Mouse (Mus musculus) ovary, postnatal 14 days (tissue): ENCODE measurements around the gene Fh1.

Experiments
- DNase-seq: peaks from one replicate; pipeline ENCODE4 v3.0.0; 2022; ENCODE audit warnings: low spot score

Gene Fh1

GRCm38 (mm10) chr1:175619814-175620431 is 5.5 kb downstream of the Fh1 start, which contains the start of gene Kmo:
TSS of gene Kmo (plus strand) at chr1:175620381.
- DNase-seq, result no peak

GRCm38 (mm10) chr1:175614992-175615391 is 10.4 kb downstream of the Fh1 start:
- no peak for DNase-seq

GRCm38 (mm10) chr1:175608708-175609107 is 16.7 kb downstream of the Fh1 start:
- DNase-seq, result no peak

DNA sequence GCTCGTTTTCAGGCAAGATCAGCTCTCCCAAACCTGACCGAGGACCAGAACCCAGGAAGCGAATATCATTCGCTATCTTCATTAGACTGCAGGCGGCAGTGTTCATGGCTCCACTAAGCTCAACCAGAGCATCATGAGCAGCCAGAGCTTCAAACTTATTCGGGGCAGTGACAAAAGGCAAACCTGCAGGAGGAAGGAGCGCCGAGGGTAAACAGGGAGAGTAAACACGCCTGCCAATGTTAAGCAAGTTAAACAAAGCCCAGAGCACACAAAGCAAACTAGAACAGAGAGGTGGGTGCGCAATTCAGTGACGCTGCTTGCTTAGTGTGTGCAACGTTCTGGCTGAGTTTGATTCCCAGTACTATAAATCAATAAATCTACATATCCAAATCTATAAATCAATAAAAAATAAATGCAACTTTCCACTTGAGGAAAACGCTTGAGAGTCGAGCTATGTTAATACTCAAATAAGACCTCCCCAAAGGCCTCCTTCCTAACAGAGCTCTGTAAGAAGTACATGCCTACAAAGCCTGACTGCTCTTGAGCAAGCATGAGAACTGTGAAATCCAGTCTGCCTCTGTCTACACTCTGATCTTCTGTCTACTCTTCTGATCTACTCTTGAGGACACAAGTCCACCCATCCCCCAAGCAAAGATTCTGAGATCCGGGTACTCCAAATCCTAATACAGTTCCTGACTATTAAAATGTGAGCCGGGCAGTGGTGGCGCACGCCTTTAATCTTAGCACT is 17.4 kb downstream of the Fh1 start:
- no peak for DNase-seq

DNA sequence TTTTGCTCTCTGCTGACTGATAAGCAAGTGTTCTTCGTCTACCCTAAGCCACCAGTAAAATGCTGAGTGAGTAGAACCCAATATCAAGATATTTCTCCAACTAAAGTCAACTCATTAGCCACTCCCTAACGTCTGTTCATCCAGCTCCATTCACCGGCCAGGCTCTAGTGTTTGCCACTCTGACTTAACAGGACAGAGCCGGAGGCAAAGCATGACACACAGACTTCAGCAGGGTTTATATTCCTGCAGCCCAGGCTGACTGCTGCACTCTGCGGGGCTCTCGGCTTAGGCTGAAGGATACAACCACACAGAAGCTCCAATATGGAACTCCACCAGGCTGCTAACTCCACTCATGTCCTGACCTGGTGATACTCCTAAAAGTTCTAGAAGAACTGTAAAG is 18.1 kb downstream of the Fh1 start:
- no peak for DNase-seq

GRCm38 (mm10) chr1:175603390-175603789 is 22.0 kb downstream of the Fh1 start:
- no peak for DNase-seq

DNA sequence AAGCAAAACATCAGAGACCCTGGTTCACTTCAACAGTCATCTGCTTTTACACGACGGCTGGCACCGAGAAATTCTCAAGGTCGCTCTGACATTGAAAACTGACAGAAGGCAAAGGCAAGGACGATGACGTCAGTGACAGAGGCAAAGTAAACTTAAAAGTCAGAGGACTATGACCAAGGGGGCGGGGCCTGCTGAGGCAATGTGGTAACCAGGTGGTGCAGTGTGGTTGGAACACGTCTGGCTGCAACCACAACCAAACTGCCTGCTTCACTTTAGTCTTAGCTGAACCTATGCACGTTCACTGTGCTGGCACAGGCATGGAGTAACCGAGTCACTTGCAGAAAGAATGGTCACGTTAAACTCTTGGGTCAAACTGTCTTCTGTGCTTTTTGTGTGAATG is 23.2 kb downstream of the Fh1 start:
- no peak for DNase-seq

DNA sequence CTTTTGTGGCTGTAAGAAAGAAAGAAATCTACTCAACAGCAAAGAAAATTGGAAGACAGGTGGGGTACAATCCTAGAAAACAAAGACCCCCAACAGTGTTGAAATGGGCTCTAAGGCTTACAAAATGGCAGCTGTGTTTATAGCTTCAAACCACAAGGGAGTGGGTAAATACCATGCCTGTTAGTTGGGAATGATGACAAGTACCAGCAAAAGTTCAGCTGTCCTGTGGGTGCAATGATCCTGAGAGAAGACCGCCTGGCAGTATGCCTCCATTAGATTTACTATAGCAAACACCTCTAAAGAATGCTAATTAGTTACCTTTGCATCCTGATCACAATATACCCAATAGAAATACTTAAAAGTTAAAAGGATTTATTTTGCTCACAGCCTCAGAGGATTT is 32.6 kb downstream of the Fh1 start:
- no peak for DNase-seq

GRCm38 (mm10) chr1:175586656-175587055 is 38.8 kb downstream of the Fh1 start:
- no peak for DNase-seq

- DNase-seq, result no peak
Measured at GRCm38 (mm10) chr1:175585267-175585666, 40.2 kb downstream of the Fh1 start.

DNA sequence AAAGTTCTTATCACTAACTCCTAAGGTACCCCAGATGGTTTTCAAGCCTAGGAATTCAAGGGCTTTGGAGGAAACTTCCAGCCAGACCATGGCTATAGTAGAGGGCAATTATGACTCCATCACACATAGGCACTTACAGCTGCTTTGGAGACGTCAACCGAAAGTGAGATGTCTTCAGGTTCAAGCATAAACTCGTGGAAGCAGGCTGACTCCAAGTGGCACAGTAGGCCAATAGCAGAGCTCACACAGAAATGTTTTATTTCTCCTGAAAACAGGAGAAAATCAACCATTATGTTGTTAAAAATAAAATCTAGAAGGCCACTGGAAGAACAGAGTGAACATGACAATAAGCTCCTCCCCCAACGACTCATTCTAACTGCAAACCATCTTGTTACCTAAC is 42.6 kb downstream of the Fh1 start:
- no peak for DNase-seq

- no peak for DNase-seq
Measured at GRCm38 (mm10) chr1:175580346-175580745, 45.1 kb downstream of the Fh1 start.

- DNase-seq, result no peak
Measured at GRCm38 (mm10) chr1:175579598-175580235, 45.7 kb downstream of the Fh1 start.

DNA sequence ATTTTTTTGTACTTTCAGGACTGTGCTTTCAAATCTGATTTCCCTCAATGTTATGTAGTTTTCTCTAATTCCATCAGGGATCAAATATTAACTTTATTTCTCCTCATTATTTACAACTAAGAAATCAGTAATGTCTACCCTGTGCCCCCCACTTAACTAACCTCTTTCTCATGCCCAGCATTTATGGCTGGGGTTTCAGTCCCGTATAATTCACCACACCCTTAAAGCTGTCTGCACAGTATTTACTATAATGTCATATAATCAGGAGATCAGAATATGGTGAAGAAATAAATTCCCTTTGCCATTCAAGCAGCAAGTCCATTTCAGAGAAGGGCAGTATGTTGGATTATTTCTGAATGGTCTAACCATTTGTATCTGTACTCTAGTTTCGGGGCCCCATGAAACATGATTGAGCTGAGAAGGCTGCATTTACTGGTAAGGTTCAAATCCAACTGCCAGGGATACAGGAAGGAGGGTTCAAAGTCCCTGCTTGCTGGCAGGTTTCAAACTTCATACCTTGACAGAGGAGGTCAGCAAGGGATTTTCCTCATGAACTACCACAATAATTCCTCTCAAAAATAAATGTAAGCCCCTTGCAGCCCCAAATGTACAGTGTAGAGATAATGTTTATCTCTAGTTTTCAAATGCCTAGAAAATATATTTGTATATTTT is 46.9 kb downstream of the Fh1 start:
- DNase-seq, result no peak

- DNase-seq, result no peak
Measured at GRCm38 (mm10) chr1:175574129-175574528, 51.3 kb downstream of the Fh1 start.

GRCm38 (mm10) chr1:175565579-175566103 is 59.8 kb downstream of the Fh1 start:
- DNase-seq, result no peak

- DNase-seq, result no peak
Measured at GRCm38 (mm10) chr1:175564321-175564720, 61.1 kb downstream of the Fh1 start.

DNA sequence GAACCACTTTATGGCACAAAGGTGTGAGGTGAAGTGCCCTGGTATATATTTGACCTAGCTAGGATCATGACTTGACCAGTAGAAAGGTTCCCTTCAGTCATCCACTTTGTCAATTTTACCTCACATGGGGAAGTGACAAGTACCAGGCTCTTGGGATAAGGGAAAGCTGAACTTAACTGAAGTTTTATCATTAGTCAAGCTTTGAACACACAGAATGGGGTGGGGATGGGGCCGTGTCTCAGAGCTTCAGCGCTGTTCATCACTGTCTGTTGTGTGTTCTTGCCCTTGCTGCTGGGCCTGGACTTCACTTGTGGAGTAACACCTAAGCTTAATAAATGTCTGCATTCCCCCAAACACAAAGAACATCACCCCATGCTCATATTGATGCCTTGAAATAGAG is 63.1 kb downstream of the Fh1 start:
- no peak for DNase-seq

DNA sequence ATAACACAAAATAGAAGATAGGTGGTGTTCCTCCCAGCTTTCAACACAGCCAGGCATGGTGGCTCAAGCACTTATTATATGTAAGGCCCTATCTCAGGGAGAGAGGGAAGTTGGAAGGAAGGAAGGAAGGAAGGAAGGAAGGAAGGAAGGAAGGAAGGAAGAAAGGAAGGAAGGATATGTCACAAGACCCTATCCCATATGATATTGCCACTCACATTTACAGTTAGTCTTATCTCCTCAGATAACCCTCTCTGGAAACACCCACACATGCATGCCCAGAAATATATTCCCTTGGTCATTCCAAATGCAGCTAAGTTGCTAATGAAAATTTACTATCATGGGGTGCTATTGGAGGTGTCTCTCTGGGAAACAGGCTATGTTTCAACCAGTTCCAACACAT is 63.6 kb downstream of the Fh1 start:
- no peak for DNase-seq

DNA sequence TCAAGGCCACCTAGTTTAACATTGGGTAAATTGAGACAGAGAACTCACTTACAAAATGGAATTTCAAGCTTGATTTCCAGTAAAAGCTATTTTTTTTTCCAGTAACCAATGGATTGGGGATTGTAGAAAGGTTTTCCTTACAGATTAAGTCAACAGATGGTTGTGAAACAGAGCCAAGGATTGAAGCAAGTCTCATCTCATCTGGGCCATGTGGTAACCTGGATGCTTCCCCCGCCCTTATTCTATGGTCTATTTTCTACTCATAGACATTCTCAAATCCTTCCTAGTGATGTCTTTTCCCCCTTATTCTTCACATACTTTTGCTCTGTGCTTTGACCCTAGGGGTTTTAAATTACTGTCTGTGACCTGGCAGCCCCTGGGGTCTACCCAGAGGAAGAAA is 70.8 kb downstream of the Fh1 start:
- DNase-seq, result no peak

- no peak for DNase-seq
Measured at GRCm38 (mm10) chr1:175552474-175552873, 73.0 kb downstream of the Fh1 start.

DNA sequence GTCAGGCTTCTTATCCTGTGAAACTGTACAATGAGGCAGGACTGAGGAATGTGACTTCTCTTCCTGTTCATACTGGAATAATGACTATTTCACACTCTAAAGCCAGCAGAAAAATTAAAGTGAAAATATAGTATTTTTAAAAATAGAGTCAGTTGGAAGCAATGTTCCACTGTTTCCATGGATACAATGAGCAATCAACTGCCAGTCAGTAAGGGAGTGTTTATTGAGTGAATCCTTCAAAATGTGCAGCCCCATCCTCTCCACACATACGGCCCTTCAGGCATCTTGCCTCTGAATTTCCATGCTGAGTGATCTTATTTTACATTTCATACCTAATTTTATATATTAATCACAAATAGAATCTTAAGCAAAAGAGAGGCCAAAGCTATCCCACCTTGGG is 74.8 kb downstream of the Fh1 start:
- DNase-seq, result no peak
